Mouse (Mus musculus) 3T3-L1 (cell line): ENCODE results near the gene Mettl14.

Experiments used
- DNase-seq: peaks from one replicate; pipeline ENCODE4 v3.0.0-alpha.2; 2015; ENCODE audit warnings: low read depth, low spot score

Gene Mettl14

DNA sequence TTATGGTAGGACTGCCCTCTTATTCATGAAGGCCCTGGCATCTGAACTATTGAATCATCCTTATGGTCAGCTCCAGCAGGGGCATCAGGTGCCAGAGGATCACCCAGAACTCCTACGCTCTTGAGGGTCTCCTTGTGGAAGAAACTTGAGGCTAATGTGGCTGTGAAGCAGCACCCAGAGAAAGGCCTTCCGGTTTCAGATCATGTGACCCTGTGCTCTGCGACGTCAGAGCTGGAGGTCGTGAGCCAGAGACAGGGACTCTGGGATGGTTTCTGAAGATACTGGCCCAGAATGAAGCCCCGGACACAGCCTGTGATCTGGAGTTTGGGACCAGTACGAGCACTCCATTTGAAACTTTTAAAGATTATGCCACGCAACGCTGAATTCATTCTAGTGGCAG, 65.6 kb downstream of the Mettl14 start:
- no peak for DNase-seq
